ENCODE assay signal across 26 mouse cellular contexts in the genomic region with DNA sequence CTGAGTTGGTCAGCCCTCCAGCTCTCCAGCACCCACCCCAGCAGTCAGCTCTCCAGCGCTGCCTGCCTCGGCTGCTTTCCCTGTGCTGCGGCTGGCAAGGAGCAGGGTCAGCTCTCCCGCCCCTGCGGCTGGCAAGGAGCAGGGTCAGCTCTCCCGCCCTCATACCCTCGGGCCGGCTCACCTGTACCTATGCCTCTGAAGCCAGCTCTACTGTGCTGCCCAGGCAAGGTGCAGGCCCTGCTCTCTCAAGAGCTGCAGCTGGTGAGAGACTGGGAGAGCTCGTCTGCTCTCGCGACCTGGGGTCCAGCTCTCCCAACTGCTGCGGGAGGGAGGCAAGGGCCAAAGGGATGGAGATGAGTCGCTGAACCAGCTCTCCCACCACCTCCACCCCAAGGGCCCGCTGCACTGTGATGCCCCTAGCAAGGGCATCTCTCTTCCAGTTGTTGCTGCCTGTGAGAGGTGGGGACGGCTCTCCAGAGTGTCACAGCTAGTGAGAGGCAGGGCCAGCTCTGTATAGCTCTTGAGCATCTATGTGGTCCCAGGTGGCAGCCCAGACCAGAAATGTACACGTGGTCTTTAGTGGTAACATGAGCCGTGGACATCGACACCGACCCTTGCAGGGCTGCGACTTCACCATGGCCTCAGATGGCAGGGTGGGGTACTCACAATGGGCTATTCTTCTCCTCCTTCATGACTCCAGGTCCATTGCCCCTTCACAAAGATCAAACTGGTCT. TPM values are rescaled to one million over a fixed set of nuclear protein-coding genes. Genes with fewer than 3 reads are reported as not detected.
A peak's percentile ranks its signal among the peaks of the same experiment; 100 is the strongest.
DNase-seq lines count a peak whose midpoint lies in the region; ATAC-seq lines count a peak whose summit lies in the region.
"Had no signal": no experiment of that assay in that cellular context is flagged by ENCODE, and none has a peak within 500 bp of the region (broad histone marks: within the 10 kb centered on the region; RNA-seq: fewer than 3 reads in every experiment).

No protein-coding gene starts in this region.

- H3K9me3 ChIP-seq in kidney, embryonic 14.5 days (ENCODE audit: control insufficient read depth, low read length) = no peaks in the 10 kb centered on the region
- no peaks in the 10 kb centered on the region for H3K9me3 ChIP-seq in midbrain, embryonic 10.5 days (replicated peaks)
- H3K9me3 ChIP-seq in midbrain, embryonic 13.5 days = no peaks in the 10 kb centered on the region
- H3K9me3 ChIP-seq in embryonic facial prominence, embryonic 13.5 days = no peaks in the 10 kb centered on the region
- no peaks in the 10 kb centered on the region for H3K9me3 ChIP-seq in limb, embryonic 12.5 days
- H3K9me3 ChIP-seq: hindbrain, embryonic 15.5 days; intestine, embryonic 15.5 days; neural tube, embryonic 13.5 days had no signal

- H3K27me3 ChIP-seq in kidney, embryonic 14.5 days (ENCODE audit: control insufficient read depth, insufficient read depth, low read length) = no peaks in the 10 kb centered on the region
- 0 out of 2 replicates have a peak, but pooled peaks cover 11% of the 10 kb centered on the region for H3K27me3 ChIP-seq in midbrain, embryonic 10.5 days (ENCODE audit: low read depth, poor library complexity, severe bottlenecking)
- 0 out of 2 replicates have a peak, but pooled peaks cover 4% of the 10 kb centered on the region for H3K27me3 ChIP-seq in midbrain, embryonic 13.5 days
- H3K27me3 ChIP-seq in embryonic facial prominence, embryonic 13.5 days = peaks cover 7% of the 10 kb centered on the region; the same call in 1 of the 2 replicates
- H3K27me3 ChIP-seq in limb, embryonic 12.5 days = peaks cover 14% of the 10 kb centered on the region
- H3K27me3 ChIP-seq: hindbrain, embryonic 15.5 days; intestine, embryonic 15.5 days; neural tube, embryonic 13.5 days had no signal

- 31% methylated on average over 20 of the region's 20 CpGs for WGBS in kidney, embryonic 14.5 days
- WGBS in midbrain, embryonic 10.5 days = 57% methylated on average over 20 of the region's 20 CpGs
- 59% methylated on average over 20 of the region's 20 CpGs for WGBS in midbrain, embryonic 13.5 days
- WGBS in embryonic facial prominence, embryonic 13.5 days = 23% methylated on average over 20 of the region's 20 CpGs
- WGBS in limb, embryonic 12.5 days = 39% methylated on average over 20 of the region's 20 CpGs

- no peak overlapping the region for H3K4me2 ChIP-seq in kidney, embryonic 14.5 days (replicated peaks; ENCODE audit: low read depth, low read length)
- H3K4me2 ChIP-seq in midbrain, embryonic 13.5 days (replicated peaks) = no peak overlapping the region
- no peak overlapping the region for H3K4me2 ChIP-seq in embryonic facial prominence, embryonic 13.5 days
- H3K4me2 ChIP-seq in limb, embryonic 12.5 days = no peak overlapping the region
- H3K4me2 ChIP-seq: hindbrain, embryonic 15.5 days; intestine, embryonic 15.5 days; liver, embryonic 11.5 days; neural tube, embryonic 13.5 days had no signal

- peaks cover 9% of the 10 kb centered on the region for H3K4me1 ChIP-seq in kidney, embryonic 14.5 days (ENCODE audit: control insufficient read depth, insufficient read depth, low read length)
- peaks cover 13% of the 10 kb centered on the region for H3K4me1 ChIP-seq in midbrain, embryonic 10.5 days
- H3K4me1 ChIP-seq in midbrain, embryonic 13.5 days (replicated peaks) = no peaks in the 10 kb centered on the region
- 0 out of 2 replicates have a peak, but pooled peaks cover 8% of the 10 kb centered on the region for H3K4me1 ChIP-seq in embryonic facial prominence, embryonic 13.5 days
- peaks cover 16% of the 10 kb centered on the region for H3K4me1 ChIP-seq in limb, embryonic 12.5 days (replicated peaks)
- H3K4me1 ChIP-seq: hindbrain, embryonic 15.5 days had no signal

- no peak overlapping the region for H3K27ac ChIP-seq in kidney, embryonic 14.5 days (ENCODE audit: low read depth, low read length)
- peak overlapping the region; percentile 64 for H3K27ac ChIP-seq in midbrain, embryonic 10.5 days (replicated peaks)
- H3K27ac ChIP-seq in midbrain, embryonic 13.5 days = no peak overlapping the region
- H3K27ac ChIP-seq in embryonic facial prominence, embryonic 13.5 days = no peak overlapping the region
- H3K27ac ChIP-seq in limb, embryonic 12.5 days = no peak overlapping the region; the same call in 1 of the 2 replicates
- H3K27ac ChIP-seq: hindbrain, embryonic 15.5 days; intestine, embryonic 15.5 days; layer of hippocampus, adult 2 months; neural tube, embryonic 13.5 days had no signal

- no peak overlapping the region for H3K4me3 ChIP-seq in kidney, embryonic 14.5 days (ENCODE audit: low read length)
- no peak overlapping the region for H3K4me3 ChIP-seq in midbrain, embryonic 10.5 days
- no peak overlapping the region for H3K4me3 ChIP-seq in midbrain, embryonic 13.5 days (replicated peaks)
- H3K4me3 ChIP-seq in embryonic facial prominence, embryonic 13.5 days = no peak overlapping the region
- no peak overlapping the region for H3K4me3 ChIP-seq in limb, embryonic 12.5 days (replicated peaks)
- H3K4me3 ChIP-seq: hindbrain, embryonic 15.5 days; intestine, embryonic 15.5 days; layer of hippocampus, adult 2 months; neural tube, embryonic 13.5 days had no signal

- H3K36me3 ChIP-seq in kidney, embryonic 14.5 days (ENCODE audit: control insufficient read depth, insufficient read depth, low read length) = no peaks in the 10 kb centered on the region
- H3K36me3 ChIP-seq in midbrain, embryonic 10.5 days = no peaks in the 10 kb centered on the region
- H3K36me3 ChIP-seq in midbrain, embryonic 13.5 days = no peaks in the 10 kb centered on the region
- no peaks in the 10 kb centered on the region for H3K36me3 ChIP-seq in embryonic facial prominence, embryonic 13.5 days
- H3K36me3 ChIP-seq in limb, embryonic 12.5 days = no peaks in the 10 kb centered on the region
- H3K36me3 ChIP-seq: hindbrain, embryonic 15.5 days; intestine, embryonic 15.5 days; neural tube, embryonic 13.5 days had no signal

- peak; percentile 29 for DNase-seq in kidney, adult 18-20 months
- DNase-seq in midbrain, embryonic 10.5 days (ENCODE audit: low spot score) = no peak
- DNase-seq: adrenal gland, adult 2 months; cerebellum, adult 2 months; cerebellum, postnatal 36 days; gastrocnemius, postnatal 25 days; lung, adult 2 months; midbrain, embryonic 14.5 days; right cerebral cortex, postnatal 14 days; thymus, postnatal 14 days had no signal

- H3K9ac ChIP-seq in kidney, embryonic 14.5 days (ENCODE audit: low read depth, low read length) = no peak overlapping the region
- no peak overlapping the region for H3K9ac ChIP-seq in midbrain, embryonic 13.5 days (replicated peaks)
- H3K9ac ChIP-seq in embryonic facial prominence, embryonic 13.5 days = 0 out of 2 replicates have a peak overlapping the region, but pooled peaks have one; percentile 6
- no peak overlapping the region for H3K9ac ChIP-seq in limb, embryonic 12.5 days (replicated peaks)
- H3K9ac ChIP-seq: hindbrain, embryonic 15.5 days; intestine, embryonic 15.5 days; neural tube, embryonic 13.5 days had no signal

- no peak for ATAC-seq in kidney, embryonic 14.5 days (ENCODE audit: low FRiP score, low TSS enrichment)
- no peak for ATAC-seq in midbrain, embryonic 13.5 days
- ATAC-seq in embryonic facial prominence, embryonic 13.5 days (ENCODE audit: insufficient number of reproducible peaks, insufficient read depth, low FRiP score, low TSS enrichment, low read depth) = no peak
- ATAC-seq in limb, embryonic 12.5 days (ENCODE audit: insufficient number of reproducible peaks, insufficient read depth, low FRiP score, low TSS enrichment, low read depth) = peak; percentile 40; the same call in 1 of the 2 replicates
- no peak for ATAC-seq in megakaryocyte progenitor cell, adult 5-6 weeks (replicated peaks; ENCODE audit: poor library complexity)
- ATAC-seq: forebrain, embryonic 16.5 days; intestine, embryonic 15.5 days had no signal

RNA-seq across cellular contexts. Expression of gene Tmem174, which starts 5.9 kb away (rescaled TPM):
- 4.4 and 9.3 TPM in 2 replicates for polyA plus RNA-seq in kidney, embryonic 14.5 days (2014; fragmentation: Nextera tagmentation; extraction: Ambion mirVana)
- 0.05 TPM in 1 of 2 replicates, not detected in the other for polyA plus RNA-seq in midbrain, embryonic 10.5 days (2016; fragmentation: Nextera tagmentation; extraction: Ambion mirVana)
- not detected in 2 replicates for polyA plus RNA-seq in midbrain, embryonic 13.5 days (2015; fragmentation: Nextera tagmentation; extraction: Ambion mirVana)
- polyA plus RNA-seq in embryonic facial prominence, embryonic 13.5 days (2015; fragmentation: Nextera tagmentation; extraction: Ambion mirVana) = not detected in 2 replicates
- polyA plus RNA-seq in limb, embryonic 12.5 days (2016; fragmentation: Nextera tagmentation; extraction: Ambion mirVana) = not detected in 2 replicates
- total RNA-seq in megakaryocyte progenitor cell, adult 5-6 weeks (2015) = not detected in 2 replicates
- total RNA-seq in megakaryocyte progenitor cell, adult 5-6 weeks (2017) = not detected in 2 replicates
- total RNA-seq: adrenal gland, adult 2 months; gastrocnemius, postnatal 25 days; heart, adult 8-10 months; left cerebral cortex, postnatal 36 days had no signal
- polyA plus RNA-seq: adrenal gland, adult 2 months; C2C12; forebrain, embryonic 16.5 days; heart, embryonic 16.5 days; hindbrain, embryonic 15.5 days; liver, embryonic 11.5 days; lung, adult 2 months; midbrain, embryonic 14.5 days; neural tube, embryonic 13.5 days; stomach, embryonic 16.5 days had no signal
